Comparison of ENCODE assay signal across 11 mouse cellular contexts in the genomic region with DNA sequence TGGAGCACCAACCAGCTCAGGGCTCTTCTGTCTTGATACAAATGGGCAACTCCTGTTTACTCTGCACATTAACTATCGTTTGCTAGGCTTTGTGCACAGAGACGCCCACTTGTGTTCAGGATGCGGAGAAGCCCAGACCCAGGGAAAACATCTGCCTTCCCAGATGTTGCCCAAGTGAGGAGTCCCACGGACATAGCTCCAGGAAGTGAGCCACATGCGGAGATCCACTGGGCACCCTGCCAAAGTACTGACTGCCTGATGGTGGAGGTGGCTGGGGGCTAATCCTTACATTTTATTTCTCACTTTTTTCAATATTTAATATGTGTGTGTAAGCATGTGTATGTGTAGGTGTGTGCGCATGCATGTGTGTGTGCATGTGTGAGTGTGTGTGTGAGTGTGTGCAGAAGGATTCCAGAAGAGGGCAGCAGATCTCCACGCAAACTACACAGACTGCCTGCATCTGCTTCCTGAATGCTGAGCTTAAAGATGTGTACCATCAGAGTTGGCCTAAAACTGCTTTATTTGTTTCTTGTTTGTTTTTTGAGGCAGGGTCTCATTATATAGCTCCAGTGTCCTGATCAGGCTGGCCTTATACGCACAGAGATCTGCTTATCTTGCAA. TPM values are rescaled to one million over a fixed set of nuclear protein-coding genes. Genes with fewer than 3 reads are reported as not detected.
DNase-seq lines count a peak whose midpoint lies in the region; TF ChIP-seq lines count a peak whose summit lies in the region.
"Had no signal": no experiment of that assay in that cellular context is flagged by ENCODE, and none has a peak within 500 bp of the region (broad histone marks: within the 10 kb centered on the region; RNA-seq: fewer than 3 reads in every experiment).

No protein-coding gene starts in this region.

- H3K27me3 ChIP-seq in cerebellum, adult 2 months (ENCODE audit: control insufficient read depth, insufficient read depth, low read length) = no peaks in the 10 kb centered on the region

- peak; percentile 33; the same call in 1 of the 2 replicates for TF ChIP-seq CTCF in cerebellum, adult 2 months (IDR thresholded peaks at IDR 0.05; ENCODE audit: borderline replicate concordance, insufficient read depth, low read depth, low read length)
- TF ChIP-seq CTCF in layer of hippocampus, adult 2 months (conservative IDR thresholded peaks at IDR 0.05) = peak; percentile 62
- TF ChIP-seq CTCF in embryonic fibroblast, embryonic 13.5 days (IDR thresholded peaks at IDR 0.05; ENCODE audit: borderline replicate concordance, insufficient read depth, low read length) = peak; percentile 66; the same call in 1 of the 2 replicates

- H3K4me1 ChIP-seq in cerebellum, adult 2 months (ENCODE audit: control insufficient read depth, insufficient read depth, low read length) = no peaks in the 10 kb centered on the region
- H3K4me1 ChIP-seq in embryonic fibroblast, embryonic 13.5 days (ENCODE audit: control insufficient read depth, insufficient read depth, low read length) = 0 out of 2 replicates have a peak, but pooled peaks cover 4% of the 10 kb centered on the region

- H3K4me3 ChIP-seq in cerebellum, adult 2 months (replicated peaks; ENCODE audit: insufficient read depth, low read depth, low read length) = no peak overlapping the region
- H3K4me3 ChIP-seq in layer of hippocampus, adult 2 months = no peak overlapping the region
- H3K4me3 ChIP-seq in embryonic fibroblast, embryonic 13.5 days (ENCODE audit: insufficient read depth, low read length) = no peak overlapping the region

- H3K27ac ChIP-seq in cerebellum, adult 2 months (ENCODE audit: insufficient read depth, low read length) = no peak overlapping the region
- H3K27ac ChIP-seq in layer of hippocampus, adult 2 months = no peak overlapping the region
- H3K27ac ChIP-seq in embryonic fibroblast, embryonic 13.5 days (ENCODE audit: insufficient read depth, low read length) = no peak overlapping the region
- H3K27ac ChIP-seq: macrophage had no signal

- TF ChIP-seq POLR2A in cerebellum, adult 2 months (IDR thresholded peaks at IDR 0.05; ENCODE audit: borderline replicate concordance, insufficient read depth, low read length) = no peak
- no peak for TF ChIP-seq POLR2A in embryonic fibroblast, embryonic 13.5 days (IDR thresholded peaks at IDR 0.05; ENCODE audit: low read depth, low read length)

- DNase-seq in cerebellum, adult 2 months = no peak
- DNase-seq in cerebellum, adult 11 months = no peak
- no peak for DNase-seq in layer of hippocampus, adult 2 months (ENCODE audit: low spot score in 2 of 2)
- DNase-seq in layer of hippocampus, postnatal 10 days (ENCODE audit: low spot score in 2 of 2) = no peak
- peak; percentile 72 for DNase-seq in CD4-positive helper T cell, adult 2 months (ENCODE audit: low read depth, low spot score)
- no peak for DNase-seq in layer of hippocampus, postnatal 36 days
- no peak for DNase-seq in left cerebral cortex, adult 18-20 months (ENCODE audit: low spot score in 2 of 2)
- DNase-seq: embryo, embryonic 11 days had no signal

- 65% methylated on average over 8 of the region's 8 CpGs for WGBS in cerebellum, adult 2 months

RNA-seq across cellular contexts. Expression of gene Gm17657, which starts 20.8 kb away (rescaled TPM):
- polyA plus RNA-seq in cerebellum, adult 2 months (2012; rRNA removed) = not detected in 2 replicates
- total RNA-seq in layer of hippocampus, adult 2 months (2021) = not detected
- total RNA-seq in layer of hippocampus, postnatal 10 days (2021) = not detected
- polyA plus RNA-seq in embryonic fibroblast, embryonic 13.5 days (2011; ENCODE audit: insufficient read length, low read depth, missing spikeins) = not detected in 2 replicates
- not detected for total RNA-seq in layer of hippocampus, postnatal 36 days (2021)
- not detected for total RNA-seq in left cerebral cortex, adult 18-20 months (2021)
- polyA plus RNA-seq: gonadal fat pad, adult 2 months; macrophage had no signal

RNA-seq across cellular contexts. Expression of gene Tbc1d22b, which starts 20.9 kb away (rescaled TPM):
- polyA plus RNA-seq in cerebellum, adult 2 months (2012; rRNA removed) = 37.4 and 37.7 TPM in 2 replicates
- total RNA-seq in layer of hippocampus, adult 2 months (2021) = 10 to 100 TPM; 39.8 to 41.7 TPM
- 10 to 100 TPM; 40.1 to 46.0 TPM for total RNA-seq in layer of hippocampus, postnatal 10 days (2021)
- 10.7 and 13.6 TPM in 2 replicates for polyA plus RNA-seq in embryonic fibroblast, embryonic 13.5 days (2011; ENCODE audit: insufficient read length, low read depth, missing spikeins)
- 10 to 100 TPM; 42.7 to 45.8 TPM for total RNA-seq in layer of hippocampus, postnatal 36 days (2021)
- total RNA-seq in left cerebral cortex, adult 18-20 months (2021) = 10 to 100 TPM; 36.4 to 38.5 TPM

RNA-seq across cellular contexts. Expression of gene Tmem217, which starts 23.5 kb away (rescaled TPM):
- polyA plus RNA-seq in cerebellum, adult 2 months (2012; rRNA removed) = 0.76 and 1.2 TPM in 2 replicates
- not detected for total RNA-seq in layer of hippocampus, adult 2 months (2021)
- total RNA-seq in layer of hippocampus, postnatal 10 days (2021) = not detected
- not detected in 2 replicates for polyA plus RNA-seq in embryonic fibroblast, embryonic 13.5 days (2011; ENCODE audit: insufficient read length, low read depth, missing spikeins)
- total RNA-seq in layer of hippocampus, postnatal 36 days (2021) = not detected
- not detected for total RNA-seq in left cerebral cortex, adult 18-20 months (2021)

RNA-seq across cellular contexts. Expression of gene Pim1, which starts 38.1 kb away (rescaled TPM):
- 10.5 and 10.9 TPM in 2 replicates for polyA plus RNA-seq in cerebellum, adult 2 months (2012; rRNA removed)
- 1 to 10 TPM; 4.2 to 5.6 TPM for total RNA-seq in layer of hippocampus, adult 2 months (2021)
- total RNA-seq in layer of hippocampus, postnatal 10 days (2021) = 1 to 10 TPM; 3.5 to 4.0 TPM
- 27.5 and 30.7 TPM in 2 replicates for polyA plus RNA-seq in embryonic fibroblast, embryonic 13.5 days (2011; ENCODE audit: insufficient read length, low read depth, missing spikeins)
- total RNA-seq in layer of hippocampus, postnatal 36 days (2021) = 1 to 10 TPM; 3.7 to 5.9 TPM
- 10 to 100 TPM in 1 of 2 experiments, 1 to 10 TPM in 1; 6.9 to 16.9 TPM for total RNA-seq in left cerebral cortex, adult 18-20 months (2021)
